Mouse (Mus musculus) C2C12 (cell line): ENCODE measurements around the gene Acoxl.

ENCODE experiments used
- CTCF ChIP-seq: IDR thresholded peaks from one replicate; pipeline ENCODE4 v1.5.1; 2011; ENCODE audit not compliant: control insufficient read depth, insufficient read depth, insufficient read length
- USF1 ChIP-seq: IDR thresholded peaks from one replicate; pipeline ENCODE4 v1.6.1; 2011; ENCODE audit warnings: low read depth, mild to moderate bottlenecking, control low read depth, moderate library complexity

DNA sequence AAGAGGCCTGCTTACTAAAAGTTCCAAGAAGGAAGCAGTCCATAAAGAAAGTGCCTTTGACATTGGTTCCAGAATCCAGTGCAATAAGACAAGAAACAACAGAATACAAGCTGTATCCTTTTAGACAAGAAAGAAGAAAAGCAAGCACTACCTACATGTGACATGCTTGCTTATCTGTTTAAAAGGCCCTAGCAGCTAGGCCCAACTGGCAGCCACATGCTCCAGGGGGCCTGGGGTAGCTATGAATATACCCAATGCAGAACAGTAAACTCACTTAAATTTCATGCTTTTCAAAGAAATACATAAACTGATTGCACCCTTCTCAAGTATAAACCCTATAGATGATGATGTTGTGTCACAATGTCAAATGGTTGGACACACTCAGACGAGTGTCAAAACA is 257.4 kb downstream of the Acoxl start:
- no peak for TF ChIP-seq CTCF
- no peak for TF ChIP-seq USF1
